Mouse (Mus musculus) ES-E14 (cell line): ENCODE results near the gene Gnmt. TPM values are rescaled to one million over a fixed set of nuclear protein-coding genes. Genes with fewer than 3 reads are reported as not detected.

ENCODE experiments used
- DNase-seq: peaks from one replicate; pipeline ENCODE4 v3.0.0-alpha.2; 2013; ENCODE audit warnings: low read depth, low spot score
- H3K27ac ChIP-seq: 2 replicates; pipeline ENCODE4 v1.5.1; 2012; ENCODE audit warnings: low read depth, mild to moderate bottlenecking, low read length, moderate library complexity, mixed read lengths; ENCODE audit not compliant: poor library complexity, insufficient read depth, severe bottlenecking
- H3K36me3 ChIP-seq: 2 replicates; pipeline ENCODE4 v1.6.1; 2012; ENCODE audit warnings: mild to moderate bottlenecking, low read length, moderate library complexity, mixed read lengths; ENCODE audit not compliant: control insufficient read depth, poor library complexity, insufficient read depth, severe bottlenecking
- H3K4me1 ChIP-seq, 2 experiments: fragments of 150-350 bp in 1 of 2; sonication (generic) in 1 of 2; 2 replicates each; pipeline ENCODE4 v1.6.1; 2012; ENCODE audit warnings: low read length in 2 of 2, mild to moderate bottlenecking in 1 of 2, mixed read lengths in 1 of 2; ENCODE audit not compliant: control insufficient read depth in 2 of 2, insufficient read depth in 2 of 2, poor library complexity in 1 of 2
- H3K4me3 ChIP-seq, 2 experiments: fragments of 150-350 bp in 1 of 2; sonication (generic) in 1 of 2; 2 replicates each; pipeline ENCODE4 v1.5.1; 2012; ENCODE audit warnings: low read length in 2 of 2, low read depth in 1 of 2, mild to moderate bottlenecking in 1 of 2, mixed read lengths in 1 of 2; ENCODE audit not compliant: insufficient read depth in 1 of 2, poor library complexity in 1 of 2, severe bottlenecking in 1 of 2
- H3K9ac ChIP-seq: 2 replicates; pipeline ENCODE4 v1.6.1; 2012; ENCODE audit warnings: low read depth, mild to moderate bottlenecking, low read length, mixed read lengths; ENCODE audit not compliant: poor library complexity, insufficient read depth, severe bottlenecking
- H3K9me3 ChIP-seq: fragments of 150-350 bp; sonication (generic); 2 replicates; pipeline ENCODE4 v1.6.1; 2012; ENCODE audit warnings: low read depth, mild to moderate bottlenecking, low read length; ENCODE audit not compliant: control insufficient read depth, insufficient read depth
- CHD2 ChIP-seq: IDR thresholded peaks from 2 replicates; pipeline ENCODE4 v1.6.1; 2014; ENCODE audit warnings: mild to moderate bottlenecking, low read depth, low read length, inconsistent platforms
- HCFC1 ChIP-seq: IDR thresholded peaks from 2 replicates; pipeline ENCODE4 v1.6.1; 2012; ENCODE audit warnings: low read length, inconsistent platforms, borderline replicate concordance; ENCODE audit not compliant: insufficient read depth
- MAFK ChIP-seq: IDR thresholded peaks from 2 replicates; pipeline ENCODE4 v1.6.1; 2014; ENCODE audit warnings: mild to moderate bottlenecking, low read depth, low read length, inconsistent platforms; ENCODE audit not compliant: insufficient read depth
- ZC3H11A ChIP-seq: IDR thresholded peaks from 2 replicates; pipeline ENCODE4 v1.6.1; 2012; ENCODE audit warnings: low read depth, mild to moderate bottlenecking, inconsistent platforms, low read length, borderline replicate concordance
- ZNF384 ChIP-seq: IDR thresholded peaks from 2 replicates; pipeline ENCODE4 v1.6.1; 2012; ENCODE audit warnings: low read depth, low read length, inconsistent platforms
- in situ Hi-C, 2 experiments: fragments of 600-800 bp; cut with MboI; formaldehyde crosslinking; loops; one replicate each; pipeline ENCODE4 v1.15.1; 2025; ENCODE audit warnings: low sequenced_read_pairs in 2 of 2, inconsistent platforms in 1 of 2; ENCODE audit not compliant: unreplicated experiment in 2 of 2
- total RNA-seq: library from RNA; depleted of rRNA; stranded (reverse); fragments of 300-350 nt; gene quantifications from 2 replicates; pipeline ENCODE4 v1.2.3, GENCODE M21; 2012

The Gnmt gene
- total RNA-seq, 1 experiment = 1.2 TPM

- in situ Hi-C loops = no loop called here
- no peak for DNase-seq
- Histone ChIP-seq H3K36me3 (peaks cover 49% of the 10 kb centered on the region), H3K27ac (peak overlapping the region; percentile 64), H3K4me1 (peaks cover 17 to 37% of the 10 kb centered on the region in 2 experiments; a peak in 3 of 4 replicates), H3K9me3 (no peaks in the 10 kb centered on the region), H3K9ac (peak overlapping the region; percentile 84), H3K4me3 (peak overlapping the region; percentile 78 to 92)
- no peak for TF ChIP-seq HCFC1
- TF ChIP-seq ZC3H11A = no peak
- no peak for TF ChIP-seq ZNF384
- no peak for TF ChIP-seq CHD2
- TF ChIP-seq MAFK = no peak
Measured at GRCm38 (mm10) chr17:46681466-46682118, 47.4 kb downstream of the Gnmt start.

- Histone ChIP-seq H3K27ac (peak within 1 kb of the TSS; percentile 94), H3K4me1 (peaks cover 17 to 43% of the 10 kb centered on the region in 2 experiments; a peak in 3 of 4 replicates), H3K9me3 (no peaks in the 10 kb centered on the region), H3K9ac (peak within 1 kb of the TSS; percentile 92), H3K36me3 (peaks cover 49% of the 10 kb centered on the region), H3K4me3 (peak within 1 kb of the TSS; percentile 95 to 98)
- peak; percentile 99 for DNase-seq
- TF ChIP-seq HCFC1 (peak; percentile 94), ZC3H11A (no peak), CHD2 (no peak)
- in situ Hi-C loops = no loop called here
Measured at GRCm38 (mm10) chr17:46680760-46681373, 48.1 kb downstream of the Gnmt start, which contains the start of gene Klhdc3. Gene Klhdc3, minus strand, starts transcription at chr17:46680914.

GRCm38 (mm10) chr17:46679843-46680759, 48.9 kb downstream of the Gnmt start:
- H3K4me3 ChIP-seq = peak overlapping the region; percentile 95 to 98
- H3K4me1 ChIP-seq = peaks cover 22 to 45% of the 10 kb centered on the region in 2 experiments
- peak overlapping the region; percentile 92 for H3K9ac ChIP-seq
- peak overlapping the region; percentile 94 for H3K27ac ChIP-seq
- peaks cover 43% of the 10 kb centered on the region for H3K36me3 ChIP-seq
- in situ Hi-C loops = no loop called here
- no peaks in the 10 kb centered on the region for H3K9me3 ChIP-seq
- no peak for TF ChIP-seq CHD2
- no peak for TF ChIP-seq ZNF384
- TF ChIP-seq ZC3H11A = no peak
- no peak for TF ChIP-seq HCFC1
- no peak for TF ChIP-seq MAFK
- DNase-seq = peak; percentile 31

GRCm38 (mm10) chr17:46678911-46679310, 50.1 kb downstream of the Gnmt start:
- no peaks in the 10 kb centered on the region for H3K9me3 ChIP-seq
- no peak overlapping the region for H3K27ac ChIP-seq
- in situ Hi-C loops = no loop called here
- H3K4me1 ChIP-seq = peaks cover 22 to 41% of the 10 kb centered on the region in 2 experiments
- peak overlapping the region; percentile 95 to 98; a peak in 2 of 4 replicates for H3K4me3 ChIP-seq
- TF ChIP-seq CHD2 (no peak), HCFC1 (no peak), MAFK (no peak), ZNF384 (no peak), ZC3H11A (no peak)
- H3K36me3 ChIP-seq = peaks cover 37% of the 10 kb centered on the region
- H3K9ac ChIP-seq = peak overlapping the region; percentile 15; the same call in 1 of the 2 replicates
- DNase-seq = no peak
